Mouse (Mus musculus): ENCODE data around the gene Abhd10. TPM values are rescaled to one million over a fixed set of nuclear protein-coding genes. Genes with fewer than 3 reads are reported as not detected.

Abhd10 gene
- polyA plus RNA-seq, 1 experiment from 2014 or later: 41.8 TPM

- no peaks in the 10 kb centered on the region for H3K36me3 ChIP-seq
- H3K4me2 ChIP-seq (replicated peaks): no peak overlapping the region
- H3K4me3 ChIP-seq: no peak overlapping the region
- no peaks in the 10 kb centered on the region for H3K9me3 ChIP-seq (replicated peaks)
- no peak for ATAC-seq (ENCODE audit: low FRiP score)
- H3K27me3 ChIP-seq: no peaks in the 10 kb centered on the region
- no peak overlapping the region for H3K9ac ChIP-seq
- 59% methylated on average over 3 of the region's 3 CpGs for WGBS
- H3K4me1 ChIP-seq: peaks cover 8% of the 10 kb centered on the region
- no peak overlapping the region for H3K27ac ChIP-seq
These were observed 49.9 kb downstream of the Abhd10 start for GRCm38 (mm10) chr16:45692851-45693250.

DNA sequence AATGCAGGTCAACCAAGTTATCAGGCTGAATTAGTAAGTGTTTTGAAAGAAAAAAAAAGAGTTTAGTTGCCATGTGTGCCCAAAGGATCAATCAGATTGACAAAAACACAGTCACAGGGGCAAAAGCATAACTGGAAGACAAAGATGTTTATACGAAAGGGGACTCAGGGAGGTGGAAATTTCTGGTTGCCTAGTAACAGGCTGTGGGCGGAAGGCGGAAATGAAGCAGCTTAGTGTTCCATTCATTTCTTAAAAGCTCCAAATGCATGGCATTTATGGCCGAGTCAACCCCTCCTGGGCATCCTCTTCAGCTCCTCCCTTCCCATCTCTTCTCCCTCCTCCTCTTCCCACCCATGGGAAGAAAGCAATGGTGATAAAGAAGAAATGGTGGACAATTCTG is 52.6 kb downstream of the Abhd10 start:
- Histone ChIP-seq H3K27me3 (no peaks in the 10 kb centered on the region), H3K4me3 (no peak overlapping the region), H3K9ac (no peak overlapping the region), H3K27ac (no peak overlapping the region), H3K4me1 (peaks cover 8% of the 10 kb centered on the region), H3K36me3 (no peaks in the 10 kb centered on the region), H3K9me3 (replicated peaks) (no peaks in the 10 kb centered on the region), H3K4me2 (replicated peaks) (no peak overlapping the region)
- ATAC-seq (ENCODE audit: low FRiP score): peak; percentile 62
- 13% methylated on average over 4 of the region's 4 CpGs for WGBS

DNA sequence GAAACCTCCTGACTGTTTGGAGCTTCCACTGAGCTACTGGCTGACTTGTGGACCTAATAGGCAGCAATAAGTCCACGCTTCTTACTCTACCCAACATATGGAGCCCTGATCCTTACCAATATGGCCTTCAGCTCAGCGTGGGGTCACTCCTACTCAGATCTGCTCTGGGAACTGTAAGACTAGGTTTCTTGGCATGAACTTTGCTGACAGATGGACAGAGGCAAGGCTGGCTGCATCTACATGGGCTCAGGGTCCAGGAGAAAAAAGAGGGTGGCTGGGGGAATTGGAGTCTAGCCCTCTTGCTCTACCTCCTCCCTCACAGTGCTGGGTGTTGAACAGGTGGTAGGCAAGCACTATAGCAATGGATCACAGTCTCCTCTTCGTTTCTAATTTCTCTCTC is 55.9 kb downstream of the Abhd10 start:
- peaks cover 8% of the 10 kb centered on the region for H3K4me1 ChIP-seq
- no peak overlapping the region for H3K27ac ChIP-seq
- H3K4me3 ChIP-seq: no peak overlapping the region
- H3K27me3 ChIP-seq: no peaks in the 10 kb centered on the region
- no peaks in the 10 kb centered on the region for H3K36me3 ChIP-seq
- WGBS: 88% methylated on average over 3 of the region's 3 CpGs
- H3K9ac ChIP-seq: no peak overlapping the region
- ATAC-seq (ENCODE audit: low FRiP score): no peak
- H3K4me2 ChIP-seq (replicated peaks): no peak overlapping the region
- H3K9me3 ChIP-seq (replicated peaks): no peaks in the 10 kb centered on the region

- Histone ChIP-seq H3K4me2 (replicated peaks) (no peak overlapping the region), H3K4me1 (peaks cover 4% of the 10 kb centered on the region), H3K27ac (no peak overlapping the region), H3K9me3 (replicated peaks) (no peaks in the 10 kb centered on the region), H3K27me3 (no peaks in the 10 kb centered on the region), H3K9ac (no peak overlapping the region), H3K36me3 (no peaks in the 10 kb centered on the region), H3K4me3 (no peak overlapping the region)
- WGBS: 67% methylated on average over 3 of the region's 3 CpGs
- ATAC-seq (ENCODE audit: low FRiP score): no peak
These were observed 57.5 kb downstream of the Abhd10 start for GRCm38 (mm10) chr16:45685295-45685694.

- ATAC-seq (ENCODE audit: low FRiP score): peak; percentile 30; the same call in 1 of the 2 replicates
- 14% methylated on average over 8 of the region's 8 CpGs for WGBS
- Histone ChIP-seq H3K9ac (no peak overlapping the region), H3K27ac (no peak overlapping the region), H3K27me3 (no peaks in the 10 kb centered on the region), H3K4me2 (replicated peaks) (no peak overlapping the region), H3K4me3 (no peak overlapping the region), H3K4me1 (no peaks in the 10 kb centered on the region; the same call in 1 of the 2 replicates), H3K9me3 (replicated peaks) (no peaks in the 10 kb centered on the region), H3K36me3 (no peaks in the 10 kb centered on the region)
These were observed 57.9 kb downstream of the Abhd10 start for GRCm38 (mm10) chr16:45684815-45685214.

Other genes with a start within 250 kb of the Abhd10 start
- not detected in 2 replicates for gene Gm609, start 250.0 kb downstream of the Abhd10 start, polyA plus RNA-seq (2016; fragmentation: Nextera tagmentation; extraction: Ambion mirVana)
- gene Gm17783, start 210.9 kb downstream of the Abhd10 start, polyA plus RNA-seq (2016; fragmentation: Nextera tagmentation; extraction: Ambion mirVana): not detected in 2 replicates
- not detected in 2 replicates for gene Slc9c1, start 207.6 kb downstream of the Abhd10 start, polyA plus RNA-seq (2016; fragmentation: Nextera tagmentation; extraction: Ambion mirVana)
- 0.08 TPM in 1 of 2 replicates, not detected in the other for gene Gcsam, start 132.6 kb downstream of the Abhd10 start, polyA plus RNA-seq (2016; fragmentation: Nextera tagmentation; extraction: Ambion mirVana)
- 0.27 TPM in 1 of 2 replicates, not detected in the other for gene BC016579, start 88.9 kb downstream of the Abhd10 start, polyA plus RNA-seq (2016; fragmentation: Nextera tagmentation; extraction: Ambion mirVana)
- 0.23 and 0.31 TPM in 2 replicates for gene Tmprss7, start 49.3 kb downstream of the Abhd10 start, polyA plus RNA-seq (2016; fragmentation: Nextera tagmentation; extraction: Ambion mirVana)
- gene Tagln3, start 18.3 kb downstream of the Abhd10 start, polyA plus RNA-seq (2016; fragmentation: Nextera tagmentation; extraction: Ambion mirVana): 410 and 414 TPM in 2 replicates
- 34.5 and 43.7 TPM in 2 replicates for gene Phldb2, start 210.6 kb upstream of the Abhd10 start, polyA plus RNA-seq (2016; fragmentation: Nextera tagmentation; extraction: Ambion mirVana)